Mouse (Mus musculus): ENCODE measurements around the gene Slc17a7. TPM values are rescaled to one million over a fixed set of nuclear protein-coding genes. Genes with fewer than 3 reads are reported as not detected.
"Not testable (repeated sequence)": the region's sequence is repeated elsewhere in the genome, so short reads cannot be mapped to it uniquely, and the experiment has no call there.

Gene Slc17a7
- total RNA-seq, 2 experiments from 2014 or later, result 8.1 to 11.5 TPM

DNA sequence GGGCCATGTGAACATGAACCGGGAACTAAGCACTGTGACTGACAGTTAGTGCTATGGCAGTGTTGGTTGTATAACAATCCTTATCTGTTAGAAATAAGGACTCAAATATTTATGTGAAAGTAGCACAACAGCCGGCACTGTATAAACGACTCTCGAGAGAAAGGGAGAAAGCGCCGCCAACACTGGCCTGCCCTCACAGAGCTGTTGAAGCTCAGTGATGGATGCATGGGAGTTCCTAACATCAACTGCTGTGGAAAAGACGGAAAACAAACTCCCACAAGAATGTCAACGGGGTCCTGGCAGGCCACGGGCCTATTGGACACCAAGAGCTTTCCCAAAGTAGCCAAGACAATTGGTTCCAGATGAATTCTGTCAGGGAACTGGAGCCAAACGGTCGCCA lies 12.4 kb upstream of the Slc17a7 start:
- intact Hi-C loops (cut with DNase I), result no loop called here
- peak; percentile 46 to 51 for DNase-seq

DNA sequence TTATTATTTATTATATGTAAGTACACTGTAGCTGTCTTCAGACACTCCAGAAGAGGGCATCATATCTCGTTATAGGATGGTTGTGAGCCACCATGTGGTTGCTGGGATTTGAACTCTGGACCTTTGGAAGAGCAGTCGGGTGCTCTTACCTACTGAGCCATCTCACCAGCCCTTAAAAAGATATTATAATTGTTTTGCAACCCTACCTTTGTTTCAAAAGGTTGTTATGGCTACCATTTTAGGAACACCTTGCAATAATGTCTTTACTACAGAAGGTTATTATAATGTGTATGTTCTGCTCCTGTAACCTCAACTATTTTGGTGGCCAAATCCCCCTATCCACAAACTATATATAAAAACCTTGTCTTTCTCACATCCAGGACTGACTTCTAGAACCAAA lies 10.7 kb upstream of the Slc17a7 start:
- intact Hi-C loops (cut with DNase I); DNase-seq: not testable (repeated sequence)

DNA sequence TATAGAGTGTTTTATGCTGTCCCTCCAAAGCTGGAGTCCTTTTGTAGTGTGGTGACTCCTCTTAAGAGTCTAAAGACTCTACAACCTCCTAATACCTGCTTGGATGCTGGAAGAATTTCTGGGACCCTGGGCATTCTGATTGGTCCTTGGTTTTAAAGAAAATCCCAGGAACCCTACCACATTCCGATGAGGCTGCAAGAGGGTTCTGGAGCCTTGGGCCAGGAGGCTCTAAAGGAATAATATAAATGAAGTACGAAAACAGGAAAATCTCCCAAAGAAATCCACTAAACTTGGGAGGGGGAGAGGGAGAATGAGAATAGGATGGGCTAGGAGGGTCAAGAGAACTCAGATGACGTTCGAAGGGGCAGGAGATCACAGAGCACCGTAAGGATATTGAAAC lies 10.2 kb upstream of the Slc17a7 start:
- intact Hi-C loops (cut with DNase I), result no loop called here
- no peak for DNase-seq

DNA sequence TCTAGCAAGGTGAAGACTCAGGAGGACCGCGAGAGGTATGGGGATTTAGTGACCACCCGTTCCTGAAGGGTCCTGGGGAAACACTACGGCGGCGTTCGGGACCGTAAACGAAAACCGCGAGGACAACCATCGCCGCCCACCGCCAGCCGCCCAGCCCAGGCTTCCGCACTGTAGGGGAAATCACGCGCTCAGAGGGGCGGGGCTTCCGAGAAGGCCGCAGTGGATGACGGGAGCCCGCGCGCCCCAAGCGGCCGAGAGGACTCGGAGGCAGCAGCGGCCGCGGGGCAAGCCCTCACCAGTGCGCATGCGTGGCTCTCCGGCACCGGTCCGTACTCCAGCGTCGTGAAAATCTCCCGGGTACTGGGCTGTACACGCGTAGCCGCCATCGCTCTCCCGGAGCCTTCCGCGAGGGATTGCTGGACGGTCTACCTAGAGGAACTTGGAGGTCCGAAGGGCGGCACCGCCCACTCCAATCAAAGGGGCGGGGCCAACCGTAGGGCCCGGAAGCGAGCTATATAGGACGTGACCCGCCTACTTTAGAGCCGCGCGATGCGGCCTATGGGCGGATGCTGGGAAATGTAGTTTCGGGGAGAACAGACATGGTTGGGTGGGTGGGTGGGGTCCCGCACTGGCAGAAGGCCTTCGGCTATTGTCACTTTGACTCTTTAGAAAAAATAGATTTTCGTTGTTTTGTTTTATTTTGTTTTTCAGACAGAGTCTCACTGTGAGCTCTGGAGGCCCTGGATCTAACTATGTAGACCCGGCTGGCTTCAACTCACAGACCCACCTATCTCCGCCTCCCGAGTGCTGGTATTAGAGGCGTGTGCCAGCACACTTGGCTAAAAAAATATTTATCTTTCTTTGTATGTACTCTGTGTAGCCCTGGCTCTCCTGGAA lies 9.4 kb upstream of the Slc17a7 start, which contains the start of the genes Pih1d1 and Aldh16a1:
Gene Pih1d1, plus strand, starts transcription at position 208 of the 897 bp plus-strand sequence.
Gene Aldh16a1, minus strand, starts transcription at position 489 of the 897 bp plus-strand sequence.
- DNase-seq, result peak; percentile 98
- intact Hi-C loops (cut with DNase I), result no loop called here

DNA sequence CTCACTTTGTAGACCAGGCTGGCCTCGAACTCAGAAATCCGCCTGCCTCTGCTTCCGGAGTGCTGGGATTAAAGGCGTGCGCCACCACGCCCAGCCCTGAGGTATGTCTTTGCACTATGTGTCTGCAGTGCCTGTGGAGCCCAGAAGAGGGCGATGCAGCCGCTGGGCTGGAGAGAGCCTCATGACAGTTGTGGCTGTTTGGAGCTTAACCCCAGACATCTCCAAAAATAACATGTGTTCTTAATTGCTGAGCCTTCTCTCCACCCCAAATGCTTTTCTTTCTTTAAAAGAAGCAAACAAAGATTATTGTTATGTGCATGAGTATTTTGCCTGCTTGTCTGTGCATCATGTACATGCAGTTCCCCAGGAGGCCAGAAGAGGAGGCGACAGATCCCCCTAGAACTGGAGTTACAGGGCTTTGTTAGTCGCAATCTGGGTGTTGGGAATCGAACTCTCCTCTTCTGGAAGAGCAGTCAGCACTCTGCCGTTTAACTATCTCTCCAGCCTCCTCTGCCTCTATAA lies 8.7 kb upstream of the Slc17a7 start:
- DNase-seq, result peak; percentile 55 to 80
- intact Hi-C loops (cut with DNase I), result no loop called here

DNA sequence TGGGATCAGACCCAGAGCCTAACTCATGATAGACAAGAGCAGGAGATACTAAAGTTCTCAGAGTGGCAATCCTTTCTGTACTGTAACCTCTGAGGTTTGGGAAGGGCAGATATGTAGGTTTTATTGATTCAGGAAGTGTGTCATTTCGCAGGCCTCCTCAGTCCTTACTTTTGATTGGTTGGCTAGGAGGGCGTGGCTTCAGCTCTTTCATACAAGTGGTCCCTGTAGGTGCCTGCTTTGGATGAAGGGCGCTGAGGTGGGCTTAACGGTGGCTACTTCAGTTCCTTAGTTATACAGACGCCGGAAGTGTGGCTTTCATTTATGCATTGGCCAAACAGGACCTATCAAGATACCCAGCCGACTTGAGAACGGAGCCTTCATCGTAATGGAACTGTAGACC lies 8.2 kb upstream of the Slc17a7 start:
- DNase-seq, result no peak
- intact Hi-C loops (cut with DNase I), result no loop called here

DNA sequence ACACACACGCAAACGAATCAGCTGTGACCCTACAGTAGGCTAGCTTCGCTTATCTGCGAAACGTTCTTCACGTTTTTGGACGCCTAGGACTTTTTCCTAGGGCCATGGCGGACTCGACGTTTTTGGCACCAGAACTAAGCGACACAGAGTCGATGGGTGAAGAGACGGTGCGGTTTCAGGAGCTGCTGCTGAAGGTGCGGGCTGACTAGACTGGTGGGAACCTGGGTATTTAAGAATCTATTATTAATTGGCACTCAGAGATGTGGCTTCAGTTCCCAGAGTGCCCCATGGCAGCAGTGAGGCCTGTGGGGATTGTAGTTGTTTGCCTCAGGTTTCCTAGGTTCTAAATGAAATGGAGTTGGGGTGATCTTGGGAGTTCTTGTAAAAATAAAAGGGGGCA lies 7.5 kb upstream of the Slc17a7 start:
- DNase-seq, result no peak
- intact Hi-C loops (cut with DNase I), result no loop called here

DNA sequence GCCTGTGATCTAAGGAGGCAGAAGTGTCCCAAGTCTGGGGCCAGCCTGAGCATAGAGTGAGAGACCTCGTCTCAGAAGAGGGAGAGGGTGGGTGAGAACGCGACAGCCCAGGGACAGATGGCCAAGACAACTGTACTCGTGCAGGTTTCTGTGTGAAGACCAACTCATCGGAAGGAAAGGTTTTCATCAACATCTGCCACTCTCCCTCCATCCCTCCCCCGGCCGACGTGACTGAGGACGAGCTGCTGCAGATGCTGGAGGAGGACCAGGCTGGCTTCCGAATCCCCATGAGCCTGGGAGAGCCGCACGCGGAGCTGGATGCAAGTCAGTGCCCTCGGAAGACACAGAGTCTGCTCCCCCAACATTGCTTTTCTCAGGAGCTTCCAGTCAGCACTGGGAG lies 6.3 kb upstream of the Slc17a7 start:
- DNase-seq, result no peak
- intact Hi-C loops (cut with DNase I), result no loop called here

DNA sequence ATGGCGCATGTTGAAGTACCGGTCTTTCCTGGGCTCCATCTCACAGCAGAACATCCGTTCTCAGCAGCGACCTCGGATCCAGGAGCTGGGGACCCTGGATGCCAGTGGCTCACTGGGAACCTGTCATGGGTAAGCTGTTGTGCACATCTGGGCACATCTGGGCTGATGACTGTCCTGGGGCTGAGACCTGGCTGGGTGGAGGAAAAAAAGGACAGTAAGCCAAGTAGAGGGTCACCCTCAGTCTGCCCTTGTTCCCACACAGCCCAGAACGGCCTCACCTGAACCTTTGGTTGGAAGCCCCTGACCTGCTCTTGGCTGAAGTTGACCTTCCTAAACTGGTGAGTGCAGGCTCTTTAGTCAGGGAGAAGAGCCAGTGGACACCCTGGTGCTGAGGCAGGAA lies 4.8 kb upstream of the Slc17a7 start:
- DNase-seq, result no peak
- intact Hi-C loops (cut with DNase I), result no loop called here

DNA sequence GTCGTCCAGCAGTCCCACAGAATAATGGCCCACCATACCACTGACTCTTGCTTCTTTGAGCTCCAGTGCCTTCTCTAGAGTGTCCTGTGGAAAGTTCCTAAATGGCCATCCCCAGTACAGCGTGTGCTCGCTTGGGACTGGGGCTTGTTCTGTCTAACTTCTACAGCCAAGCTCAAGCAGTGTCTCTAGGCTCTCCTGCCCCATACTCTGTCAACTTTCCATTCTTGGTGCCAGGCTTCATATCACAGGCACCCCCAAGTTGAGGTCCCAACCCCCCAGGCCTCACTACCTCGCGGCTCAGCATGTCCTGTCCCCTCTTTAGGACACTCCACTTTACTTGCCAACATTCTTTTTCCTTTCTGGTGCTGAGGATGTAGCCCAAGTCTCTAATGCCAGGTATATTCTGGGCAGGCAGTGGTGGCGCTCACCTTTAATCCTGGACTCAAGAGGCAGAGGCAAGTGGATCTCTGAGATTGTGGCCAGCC lies 3.4 kb upstream of the Slc17a7 start:
- DNase-seq, result no peak
- intact Hi-C loops (cut with DNase I), result loop anchor here (5.0 kb wide), 1 partner anchor 137 kb away; no protein-coding TSS in a partner anchor

DNA sequence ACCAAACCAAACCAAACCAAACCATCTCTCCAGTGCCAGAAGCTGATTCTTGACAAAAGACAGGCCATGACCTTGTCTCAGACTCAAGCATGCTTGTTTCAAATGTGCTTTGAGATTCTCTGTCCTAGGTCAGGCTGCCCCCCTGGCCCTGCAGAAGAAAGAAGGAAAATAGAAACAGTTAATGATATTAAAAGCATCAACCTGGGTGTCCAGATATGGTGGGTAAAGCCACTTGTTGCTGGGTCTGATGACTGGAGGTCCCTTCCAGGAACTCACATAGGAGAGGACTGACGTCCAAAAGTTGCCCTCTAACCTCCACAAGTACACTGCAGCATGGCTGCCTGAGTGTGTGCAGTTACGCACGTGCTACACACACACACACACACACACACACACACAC lies 2.9 kb upstream of the Slc17a7 start:
- intact Hi-C loops (cut with DNase I), result loop anchor here (5.0 kb wide), 1 partner anchor 136 kb away; no protein-coding TSS in a partner anchor
- DNase-seq, result no peak

DNA sequence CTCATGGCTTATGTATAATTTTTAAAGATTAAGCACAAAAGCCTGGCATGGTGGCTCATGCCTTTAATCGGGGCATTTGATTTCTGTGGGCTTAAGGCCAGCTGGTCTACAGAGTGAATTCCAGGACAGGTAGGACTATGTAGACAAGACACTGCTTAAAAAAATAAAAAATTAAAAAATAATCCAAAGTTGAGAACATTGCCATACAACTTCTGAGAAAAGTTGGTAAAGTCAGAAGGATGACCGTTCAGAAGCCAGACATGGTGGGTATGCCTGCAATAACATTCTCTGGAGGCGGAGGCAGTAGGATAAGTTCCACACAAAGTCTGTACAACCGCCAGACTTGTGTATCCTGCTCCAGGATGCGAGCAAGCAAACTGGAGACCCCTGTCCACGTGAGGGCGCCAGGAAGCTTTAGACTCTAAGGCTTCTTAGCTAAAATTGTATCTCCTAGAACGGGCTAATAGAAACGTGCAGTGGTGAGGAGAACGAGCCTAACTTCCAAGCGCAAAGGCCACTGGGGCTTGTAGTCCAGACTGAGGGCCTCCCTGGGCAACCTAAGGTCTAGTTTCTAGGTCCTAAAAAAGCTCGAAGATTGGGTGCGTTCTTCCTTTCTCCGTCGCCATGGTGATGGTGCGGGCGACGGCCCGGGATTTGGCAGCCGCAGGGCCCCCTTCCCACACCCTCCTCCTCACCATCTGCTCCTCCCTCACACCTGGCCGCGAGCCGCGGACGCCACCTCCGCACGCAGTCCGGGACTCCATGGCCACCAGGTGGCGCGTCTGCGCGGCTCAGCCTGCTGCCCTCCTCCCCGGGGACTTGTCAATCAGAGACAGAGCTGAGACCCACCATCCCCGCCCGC lies 1.9 kb upstream of the Slc17a7 start:
- intact Hi-C loops (cut with DNase I), result loop anchor here (1.0 to 5.0 kb wide), 2 partner anchors 36 to 135 kb away; no protein-coding TSS in a partner anchor
- DNase-seq, result peak; percentile 93 to 95

DNA sequence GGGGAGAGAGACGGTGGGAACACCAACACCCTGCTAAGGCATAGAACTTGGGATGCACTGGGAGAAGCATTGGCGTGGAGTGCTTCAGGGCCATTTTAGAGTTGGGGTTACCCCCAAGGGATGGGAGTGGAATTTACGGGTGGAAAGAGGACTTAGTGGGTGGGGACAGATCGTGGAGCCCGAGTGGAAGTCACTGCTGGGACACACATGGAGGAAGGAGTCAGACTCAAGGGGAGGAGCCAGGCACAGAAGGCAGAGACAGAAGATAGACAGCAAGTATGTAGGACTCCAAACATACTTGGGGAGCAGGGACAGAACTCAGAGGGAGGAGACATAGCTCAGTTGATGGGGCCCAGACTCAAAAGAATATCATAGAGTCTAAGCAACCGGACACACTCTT lies 1.2 kb upstream of the Slc17a7 start:
- intact Hi-C loops (cut with DNase I), result loop anchor here (1.0 to 5.0 kb wide), 2 partner anchors 36 to 135 kb away; no protein-coding TSS in a partner anchor
- no peak for DNase-seq

DNA sequence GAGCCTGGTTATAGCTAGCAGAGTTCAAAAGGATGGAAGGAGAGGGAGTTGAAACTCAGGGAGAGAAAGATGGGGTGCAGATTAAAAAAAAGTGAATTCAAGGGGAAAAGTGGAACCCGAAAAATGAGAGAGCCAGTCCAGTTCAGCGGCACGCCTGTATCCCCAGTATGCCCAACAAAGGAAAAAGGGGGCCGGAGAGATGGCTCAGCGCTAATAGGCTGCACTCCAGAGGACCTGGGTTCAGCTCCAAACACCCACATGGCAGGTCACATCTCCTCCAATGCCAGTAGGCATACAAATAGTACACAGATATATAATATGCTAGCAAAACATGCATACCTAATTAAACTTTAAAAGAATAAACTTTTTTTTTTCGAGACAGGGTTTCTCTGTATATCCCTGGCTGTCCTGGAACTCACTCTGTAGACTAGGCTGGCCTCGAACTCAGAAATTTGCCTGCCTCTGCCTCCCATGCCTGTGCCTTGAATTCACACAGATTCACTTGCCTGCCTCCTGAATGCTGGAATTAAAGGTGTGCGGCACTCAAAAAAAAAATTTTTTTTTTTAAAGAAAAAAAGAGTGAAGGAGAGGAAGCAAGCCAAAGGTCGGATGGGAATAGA lies 643 bp upstream of the Slc17a7 start:
- DNase-seq, result no peak
- intact Hi-C loops (cut with DNase I), result loop anchor here (1.0 to 5.0 kb wide), 2 partner anchors 35 to 134 kb away; no protein-coding TSS in a partner anchor

DNA sequence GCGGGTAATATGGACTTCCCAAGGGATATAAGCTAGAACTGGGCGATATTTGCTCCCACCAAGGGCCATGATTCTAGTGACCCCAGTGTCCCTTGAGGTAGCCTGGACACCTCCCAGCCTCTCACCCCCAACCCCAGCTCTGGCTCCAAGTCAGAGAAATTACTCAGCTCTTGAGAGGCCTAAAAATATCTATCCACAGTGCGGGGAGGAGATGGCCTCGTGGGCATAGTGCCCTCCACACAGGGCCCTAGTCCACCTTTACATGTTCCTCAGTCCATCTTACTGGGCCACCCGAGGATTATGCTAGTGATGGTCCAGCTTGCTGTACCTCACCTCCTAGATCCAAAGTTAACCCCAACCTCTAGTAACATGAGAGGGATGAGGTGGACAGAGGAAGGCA lies 1.1 kb downstream of the Slc17a7 start:
- intact Hi-C loops (cut with DNase I), result loop anchor here (5.0 kb wide), 1 partner anchor 132 kb away; no protein-coding TSS in a partner anchor
- DNase-seq, result no peak

DNA sequence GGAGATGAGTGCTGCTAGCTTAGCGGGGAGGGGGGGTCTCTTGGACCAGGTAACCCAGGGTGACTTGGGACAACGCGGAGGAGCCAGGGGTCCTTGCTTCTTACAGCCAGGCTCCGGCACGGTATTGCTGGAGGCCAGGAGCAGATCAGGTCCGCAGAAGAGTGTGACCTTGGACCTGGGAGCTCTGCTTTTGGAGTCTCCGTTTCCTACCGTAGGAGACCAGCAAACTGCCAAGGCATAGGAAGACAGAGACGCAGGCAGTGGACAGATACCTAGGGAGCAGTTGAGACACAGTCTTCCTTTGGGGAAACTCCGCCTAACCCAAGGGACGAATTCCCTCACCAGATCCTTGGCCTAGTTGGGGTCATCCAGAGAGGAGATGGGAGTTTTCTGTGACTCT lies 2.0 kb downstream of the Slc17a7 start:
- no peak for DNase-seq
- intact Hi-C loops (cut with DNase I), result no loop called here

DNA sequence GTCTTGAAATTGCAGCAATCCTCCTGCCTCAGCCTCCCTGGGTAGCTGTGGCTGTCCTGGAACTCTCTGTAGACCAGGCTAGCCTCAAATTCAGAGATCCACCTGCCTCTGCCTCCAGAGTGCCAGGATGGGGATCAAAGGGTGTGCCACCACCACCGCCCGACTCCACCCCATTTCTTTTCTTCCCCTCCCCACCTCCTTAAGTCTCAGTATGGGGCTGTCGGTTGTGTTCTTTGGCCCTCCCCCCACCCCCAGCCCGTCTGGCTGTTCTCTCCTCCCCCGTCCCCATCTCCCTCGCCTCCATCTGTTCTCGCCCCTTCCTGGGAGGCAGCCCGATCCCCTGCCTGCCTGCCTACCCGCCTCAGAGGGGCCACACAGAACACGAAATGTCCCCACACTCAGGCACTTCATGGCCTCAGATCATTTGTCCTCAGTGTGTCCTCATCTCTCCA lies 3.2 kb downstream of the Slc17a7 start:
- no peak for DNase-seq
- intact Hi-C loops (cut with DNase I), result no loop called here

DNA sequence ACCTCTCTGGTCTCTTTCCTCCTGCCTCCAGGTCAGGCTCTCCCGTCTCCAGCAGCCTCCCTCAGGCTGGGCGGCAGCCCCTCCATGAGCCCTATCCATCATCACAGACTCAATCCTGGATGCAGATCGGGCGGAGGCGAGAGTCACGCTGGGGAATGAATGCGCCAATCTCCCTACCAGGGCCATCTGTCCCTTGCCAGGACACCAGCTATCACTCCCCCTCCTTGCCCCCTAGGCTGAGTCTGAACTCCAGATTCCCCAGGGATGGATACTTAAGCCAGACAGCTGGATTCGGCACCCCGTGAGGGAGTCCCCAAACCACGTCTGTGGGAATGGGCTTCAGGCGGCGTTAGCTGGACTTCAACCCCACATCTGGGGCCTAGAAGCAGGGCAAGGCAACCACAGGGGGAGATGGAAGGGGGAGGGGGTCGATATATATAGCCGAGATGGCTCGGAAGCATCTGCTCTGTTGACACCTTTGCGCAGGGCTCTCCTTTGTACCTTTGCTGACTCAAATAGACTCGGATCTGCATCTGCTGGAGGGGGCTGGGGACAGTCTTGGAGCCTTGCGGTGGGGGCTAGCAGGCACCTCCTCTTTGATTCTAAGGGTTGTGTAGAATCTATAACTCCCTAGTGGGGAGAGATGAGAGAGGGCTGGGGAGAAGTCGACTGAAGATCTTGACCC lies 4.2 kb downstream of the Slc17a7 start:
- no peak for DNase-seq
- intact Hi-C loops (cut with DNase I), result no loop called here

DNA sequence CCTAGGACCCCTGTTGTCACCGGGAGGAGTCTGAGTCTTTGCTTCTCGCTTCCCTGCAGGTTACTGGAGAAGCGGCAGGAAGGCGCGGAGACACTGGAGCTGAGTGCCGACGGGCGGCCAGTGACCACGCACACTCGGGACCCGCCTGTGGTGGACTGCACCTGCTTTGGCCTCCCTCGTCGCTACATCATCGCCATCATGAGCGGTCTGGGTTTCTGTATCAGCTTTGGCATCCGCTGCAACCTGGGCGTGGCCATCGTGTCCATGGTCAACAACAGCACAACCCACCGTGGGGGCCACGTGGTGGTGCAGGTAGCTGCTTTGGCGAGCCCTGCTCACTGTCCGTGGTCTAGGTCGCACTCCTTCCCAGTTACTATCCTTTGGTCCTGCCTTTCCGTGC lies 4.9 kb downstream of the Slc17a7 start:
- DNase-seq, result no peak
- intact Hi-C loops (cut with DNase I), result no loop called here
